Mouse (Mus musculus) bone marrow macrophage, adult 2 months (primary cell): Measurements from ENCODE around the gene Olfr1164.

Experiments
- CTCF ChIP-seq: IDR thresholded peaks from 2 replicates; pipeline ENCODE4 v1.5.1; 2012; ENCODE audit warnings: low read depth, mild to moderate bottlenecking, low read length, moderate library complexity
- POLR2A ChIP-seq: IDR thresholded peaks from 2 replicates; pipeline ENCODE4 v1.6.1; 2012; ENCODE audit warnings: mild to moderate bottlenecking, low read depth, low read length, borderline replicate concordance

GRCm38 (mm10) chr2:88128172-88128571 lies 34.4 kb upstream of the Olfr1164 start, which contains the start of gene Olfr1166:
- TF ChIP-seq POLR2A (no peak), CTCF (no peak)
